Mouse (Mus musculus) forebrain, embryonic 11.5 days (tissue): ENCODE data around the gene Itga3. TPM values are rescaled to one million over a fixed set of nuclear protein-coding genes. Genes with fewer than 3 reads are reported as not detected.
A peak's percentile ranks its signal among the peaks of the same experiment; 100 is the strongest.

Source experiments
- ATAC-seq: fragments of 200-750 bp; cut with Nextera tagmentation; replicated peaks from 2 replicates; pipeline ENCODE4 v1.8.0; 2017; ENCODE audit warnings: moderate TSS enrichment; ENCODE audit not compliant: low FRiP score
- DNase-seq: peaks from one replicate; pipeline ENCODE4 v3.0.0-alpha.2; 2017; ENCODE audit warnings: low spot score
- H3K27ac ChIP-seq: fragments of 300-500 bp; sonication (generic); 2 replicates; pipeline ENCODE4 v1.5.1; 2014; ENCODE audit warnings: low read depth, low read length
- H3K27me3 ChIP-seq: fragments of 300-500 bp; sonication (generic); 2 replicates; pipeline ENCODE4 v1.6.1; 2014; ENCODE audit warnings: mild to moderate bottlenecking, low read length, mixed read lengths; ENCODE audit not compliant: control insufficient read depth, insufficient read depth
- H3K36me3 ChIP-seq: fragments of 300-500 bp; sonication (generic); 2 replicates; pipeline ENCODE4 v1.6.1; 2014; ENCODE audit warnings: mild to moderate bottlenecking, low read length, moderate library complexity, mixed read lengths; ENCODE audit not compliant: control insufficient read depth, insufficient read depth
- H3K4me1 ChIP-seq: fragments of 300-500 bp; sonication (generic); replicated peaks from 2 replicates; pipeline ENCODE4 v1.6.1; 2014; ENCODE audit warnings: low read length, mixed read lengths; ENCODE audit not compliant: control insufficient read depth, insufficient read depth
- H3K4me2 ChIP-seq: fragments of 300-500 bp; sonication (generic); 2 replicates; pipeline ENCODE4 v1.6.1; 2014; ENCODE audit warnings: low read depth, mild to moderate bottlenecking, low read length, moderate library complexity, mixed read lengths; ENCODE audit not compliant: severe bottlenecking
- H3K4me3 ChIP-seq: fragments of 300-500 bp; sonication (generic); 2 replicates; pipeline ENCODE4 v1.5.1; 2014; ENCODE audit warnings: low read depth, low read length
- H3K9ac ChIP-seq: fragments of 300-500 bp; sonication (generic); 2 replicates; pipeline ENCODE4 v1.6.1; 2014; ENCODE audit warnings: low read length
- H3K9me3 ChIP-seq: fragments of 300-500 bp; sonication (generic); 2 replicates; pipeline ENCODE4 v1.6.1; 2016; ENCODE audit warnings: low read length, mixed read lengths; ENCODE audit not compliant: control insufficient read depth
- WGBS: fragments of 180-500 bp; shearing (Covaris S2); extraction: QIAGEN DNeasy Blood & Tissue Kit; methylation state at CpG from one replicate; pipeline ENCODE4 v1.1.7; 2014; 5-methylcytosine and 5-hydroxymethylcytosine counted together
- polyA plus RNA-seq: library from polyadenylated mRNA; unstranded; fragments of >200 nt; fragmentation: Nextera tagmentation; extraction: Ambion mirVana; gene quantifications from 2 replicates; pipeline ENCODE4 v1.2.1, GENCODE M21; 2014

Itga3 gene
- polyA plus RNA-seq, 1 experiment from 2014 or later = 4.4 TPM

GRCm38 (mm10) chr11:95077956-95078355, 1.4 kb upstream of the Itga3 start:
- Histone ChIP-seq H3K4me2 (no peak overlapping the region), H3K9me3 (no peaks in the 10 kb centered on the region), H3K27ac (no peak overlapping the region), H3K9ac (no peak overlapping the region), H3K4me1 (peaks cover 9% of the 10 kb centered on the region; the same call in 1 of the 2 replicates), H3K36me3 (no peaks in the 10 kb centered on the region), H3K4me3 (no peak overlapping the region), H3K27me3 (peaks cover 24% of the 10 kb centered on the region)
- ATAC-seq = no peak
- WGBS = 61% methylated on average over 7 of the region's 7 CpGs
- no peak for DNase-seq

GRCm38 (mm10) chr11:95076041-95076535, 513 bp downstream of the Itga3 start:
- under 1% methylated on average over 42 of the region's 42 CpGs for WGBS
- peaks cover 24% of the 10 kb centered on the region for H3K27me3 ChIP-seq
- H3K27ac ChIP-seq = no peak overlapping the region
- DNase-seq = peak; percentile 79
- no peaks in the 10 kb centered on the region for H3K9me3 ChIP-seq
- peak overlapping the region; percentile 54 for H3K4me3 ChIP-seq
- no peaks in the 10 kb centered on the region for H3K36me3 ChIP-seq
- H3K9ac ChIP-seq = peak overlapping the region; percentile 56
- peak; percentile 75 for ATAC-seq
- peaks cover 9% of the 10 kb centered on the region; the same call in 1 of the 2 replicates for H3K4me1 ChIP-seq
- H3K4me2 ChIP-seq = peak overlapping the region; percentile 99

GRCm38 (mm10) chr11:95075197-95076040, 1.2 kb downstream of the Itga3 start:
- WGBS = 8% methylated on average over 19 of the region's 19 CpGs
- peaks cover 24% of the 10 kb centered on the region for H3K27me3 ChIP-seq
- peaks cover 9% of the 10 kb centered on the region; the same call in 1 of the 2 replicates for H3K4me1 ChIP-seq
- H3K9me3 ChIP-seq = no peaks in the 10 kb centered on the region
- DNase-seq = no peak
- no peak overlapping the region for H3K9ac ChIP-seq
- peak overlapping the region; percentile 99 for H3K4me2 ChIP-seq
- H3K36me3 ChIP-seq = no peaks in the 10 kb centered on the region
- peak overlapping the region; percentile 54 for H3K4me3 ChIP-seq
- no peak overlapping the region for H3K27ac ChIP-seq
- ATAC-seq = no peak

- Histone ChIP-seq H3K4me3 (no peak overlapping the region), H3K36me3 (no peaks in the 10 kb centered on the region), H3K27me3 (peaks cover 24% of the 10 kb centered on the region), H3K9ac (no peak overlapping the region), H3K4me2 (no peak overlapping the region), H3K9me3 (no peaks in the 10 kb centered on the region), H3K4me1 (peaks cover 9% of the 10 kb centered on the region; the same call in 1 of the 2 replicates), H3K27ac (no peak overlapping the region)
- 89% methylated on average over 4 of the region's 4 CpGs for WGBS
- DNase-seq (no peak), ATAC-seq (no peak)
Observed at GRCm38 (mm10) chr11:95074694-95075093, 1.9 kb downstream of the Itga3 start.

- WGBS = 85% methylated on average over 4 of the region's 4 CpGs
Observed at GRCm38 (mm10) chr11:95073835-95074234, 2.8 kb downstream of the Itga3 start.

GRCm38 (mm10) chr11:95072804-95073203, 3.8 kb downstream of the Itga3 start:
- WGBS = 75% methylated on average over 5 of the region's 5 CpGs
- H3K4me2 ChIP-seq = no peak overlapping the region
- H3K27me3 ChIP-seq = peaks cover 21% of the 10 kb centered on the region
- DNase-seq = no peak
- peaks cover 9% of the 10 kb centered on the region; the same call in 1 of the 2 replicates for H3K4me1 ChIP-seq
- H3K9ac ChIP-seq = no peak overlapping the region
- H3K36me3 ChIP-seq = no peaks in the 10 kb centered on the region
- no peak overlapping the region for H3K27ac ChIP-seq
- no peak overlapping the region for H3K4me3 ChIP-seq
- H3K9me3 ChIP-seq = no peaks in the 10 kb centered on the region
- no peak for ATAC-seq

More at GRCm38 (mm10) chr11:95073835-95074234, 2.8 kb downstream of the Itga3 start:
- ATAC-seq = no peak
- no peak overlapping the region for H3K9ac ChIP-seq
- no peak for DNase-seq
- H3K27me3 ChIP-seq = peaks cover 24% of the 10 kb centered on the region
- peaks cover 9% of the 10 kb centered on the region; the same call in 1 of the 2 replicates for H3K4me1 ChIP-seq
- H3K36me3 ChIP-seq = no peaks in the 10 kb centered on the region
- no peak overlapping the region for H3K4me3 ChIP-seq
- H3K9me3 ChIP-seq = no peaks in the 10 kb centered on the region
- H3K27ac ChIP-seq = no peak overlapping the region
- no peak overlapping the region for H3K4me2 ChIP-seq

GRCm38 (mm10) chr11:95072136-95072535, 4.5 kb downstream of the Itga3 start:
- Histone ChIP-seq H3K27me3 (peaks cover 15% of the 10 kb centered on the region; the same call in 1 of the 2 replicates), H3K4me2 (no peak overlapping the region), H3K36me3 (no peaks in the 10 kb centered on the region), H3K4me3 (no peak overlapping the region), H3K4me1 (peaks cover 9% of the 10 kb centered on the region; the same call in 1 of the 2 replicates), H3K9me3 (no peaks in the 10 kb centered on the region), H3K27ac (no peak overlapping the region), H3K9ac (no peak overlapping the region)
- WGBS = 67% methylated on average over 8 of the region's 8 CpGs
- DNase-seq (no peak), ATAC-seq (no peak)

- ATAC-seq (no peak), DNase-seq (no peak)
- WGBS = 60% methylated on average over 7 of the region's 7 CpGs
- no peak overlapping the region for H3K27ac ChIP-seq
- H3K9ac ChIP-seq = no peak overlapping the region
- no peaks in the 10 kb centered on the region for H3K9me3 ChIP-seq
- peaks cover 9% of the 10 kb centered on the region; the same call in 1 of the 2 replicates for H3K4me1 ChIP-seq
- H3K36me3 ChIP-seq = no peaks in the 10 kb centered on the region
- peaks cover 12% of the 10 kb centered on the region; the same call in 1 of the 2 replicates for H3K27me3 ChIP-seq
- H3K4me2 ChIP-seq = no peak overlapping the region
- H3K4me3 ChIP-seq = no peak overlapping the region
Observed at GRCm38 (mm10) chr11:95071266-95071665, 5.3 kb downstream of the Itga3 start.
